Mouse (Mus musculus): ENCODE data around the gene Vcan. TPM values are rescaled to one million over a fixed set of nuclear protein-coding genes. Genes with fewer than 3 reads are reported as not detected.

Gene Vcan
- total and polyA plus RNA-seq, 3 experiments = 7.3 to 9.1 (median 7.8) TPM

DNA sequence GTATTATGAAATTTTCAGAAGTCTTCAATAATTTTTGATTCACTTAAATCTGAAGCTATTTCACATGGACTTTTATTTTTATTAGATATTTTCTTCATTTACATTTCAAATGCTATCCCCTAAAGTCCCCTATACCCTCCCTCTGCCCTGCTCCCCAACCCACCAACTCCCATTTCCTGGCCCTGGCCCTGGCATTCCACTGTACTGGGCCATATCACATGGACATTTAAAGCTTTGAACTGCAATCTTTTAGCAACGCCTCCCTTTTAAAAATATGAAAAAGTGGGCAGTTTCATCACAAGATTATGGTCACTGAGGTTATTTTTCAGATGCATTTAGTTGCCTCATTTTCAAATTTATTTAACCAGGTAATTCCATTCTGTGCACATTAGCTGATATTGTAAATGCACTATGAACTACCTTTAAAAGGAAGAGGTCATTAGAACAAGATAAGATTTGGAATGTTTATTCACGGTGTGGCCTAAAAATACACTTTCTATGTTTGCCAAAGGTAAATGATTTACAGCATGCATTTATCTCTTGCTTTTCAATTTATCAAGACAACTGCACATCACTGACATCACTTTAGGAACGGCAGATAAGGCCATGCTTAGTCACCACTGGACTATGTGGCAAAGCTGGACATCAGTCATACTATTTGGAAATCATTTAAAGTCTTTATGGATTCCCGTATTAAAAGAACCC lies 32.7 kb downstream of the Vcan start:
- DNase-seq = no peak
- H3K79me2 ChIP-seq (replicated peaks; ENCODE audit: control insufficient read depth, insufficient read depth, low read length) = no peaks in the 10 kb centered on the region
- H3K27ac ChIP-seq = no peak overlapping the region
- no peaks in the 10 kb centered on the region for H3K36me3 ChIP-seq (ENCODE audit: control insufficient read depth, insufficient read depth, low read length)
- no peak overlapping the region for H3K9ac ChIP-seq (ENCODE audit: low read depth, low read length)
- 31% methylated on average over 4 of the region's 4 CpGs for WGBS
- H3K27me3 ChIP-seq (ENCODE audit: control insufficient read depth, insufficient read depth, low read length) = no peaks in the 10 kb centered on the region
- intact Hi-C loops (cut with DNase I) = no loop called here
- no peak overlapping the region for H3K4me3 ChIP-seq
- no peaks in the 10 kb centered on the region; the same call in 1 of the 2 replicates for H3K4me1 ChIP-seq (ENCODE audit: control insufficient read depth, insufficient read depth, low read length)
- no peak for TF ChIP-seq POLR2A (IDR thresholded peaks at IDR 0.05; ENCODE audit: insufficient read depth, low read depth, low read length)
- no peak for TF ChIP-seq CTCF (IDR thresholded peaks at IDR 0.05)
- no peak for TF ChIP-seq EP300 (IDR thresholded peaks at IDR 0.05; ENCODE audit: insufficient read depth, low read depth, low read length)

GRCm38 (mm10) chr13:89708151-89708927 lies 34.0 kb downstream of the Vcan start:
- H3K4me1 ChIP-seq (ENCODE audit: control insufficient read depth, insufficient read depth, low read length) = no peaks in the 10 kb centered on the region; the same call in 1 of the 2 replicates
- H3K36me3 ChIP-seq (ENCODE audit: control insufficient read depth, insufficient read depth, low read length) = no peaks in the 10 kb centered on the region
- H3K9ac ChIP-seq (ENCODE audit: low read depth, low read length) = no peak overlapping the region
- no peak overlapping the region for H3K27ac ChIP-seq
- WGBS = 62% methylated on average over 7 of the region's 7 CpGs
- no peak for DNase-seq
- intact Hi-C loops (cut with DNase I) = no loop called here
- H3K79me2 ChIP-seq (replicated peaks; ENCODE audit: control insufficient read depth, insufficient read depth, low read length) = no peaks in the 10 kb centered on the region
- no peaks in the 10 kb centered on the region for H3K27me3 ChIP-seq (ENCODE audit: control insufficient read depth, insufficient read depth, low read length)
- TF ChIP-seq POLR2A (IDR thresholded peaks at IDR 0.05; ENCODE audit: insufficient read depth, low read depth, low read length) = no peak
- TF ChIP-seq EP300 (IDR thresholded peaks at IDR 0.05; ENCODE audit: insufficient read depth, low read depth, low read length) = no peak
- no peak for TF ChIP-seq CTCF (IDR thresholded peaks at IDR 0.05)
- no peak overlapping the region for H3K4me3 ChIP-seq

- Histone ChIP-seq H3K36me3 (ENCODE audit: control insufficient read depth, insufficient read depth, low read length) (no peaks in the 10 kb centered on the region), H3K27ac (no peak overlapping the region), H3K4me1 (ENCODE audit: control insufficient read depth, insufficient read depth, low read length) (no peaks in the 10 kb centered on the region), H3K27me3 (ENCODE audit: control insufficient read depth, insufficient read depth, low read length) (no peaks in the 10 kb centered on the region), H3K79me2 (replicated peaks; ENCODE audit: control insufficient read depth, insufficient read depth, low read length) (no peaks in the 10 kb centered on the region), H3K9ac (ENCODE audit: low read depth, low read length) (no peak overlapping the region), H3K4me3 (no peak overlapping the region)
- TF ChIP-seq EP300 (IDR thresholded peaks at IDR 0.05; ENCODE audit: insufficient read depth, low read depth, low read length) = no peak
- TF ChIP-seq CTCF (IDR thresholded peaks at IDR 0.05) = no peak
- no peak for TF ChIP-seq POLR2A (IDR thresholded peaks at IDR 0.05; ENCODE audit: insufficient read depth, low read depth, low read length)
- DNase-seq = no peak
- WGBS = 86% methylated on average over 4 of the region's 4 CpGs
- intact Hi-C loops (cut with DNase I) = no loop called here
Measured at GRCm38 (mm10) chr13:89702395-89702794, 39.9 kb downstream of the Vcan start.

- H3K27me3 ChIP-seq (ENCODE audit: control insufficient read depth, insufficient read depth, low read length) = no peaks in the 10 kb centered on the region
- intact Hi-C loops (cut with DNase I) = no loop called here
- H3K79me2 ChIP-seq (replicated peaks; ENCODE audit: control insufficient read depth, insufficient read depth, low read length) = no peaks in the 10 kb centered on the region
- H3K27ac ChIP-seq = no peak overlapping the region
- no peaks in the 10 kb centered on the region for H3K36me3 ChIP-seq (ENCODE audit: control insufficient read depth, insufficient read depth, low read length)
- H3K4me1 ChIP-seq (ENCODE audit: control insufficient read depth, insufficient read depth, low read length) = no peaks in the 10 kb centered on the region
- no peak for TF ChIP-seq CTCF (IDR thresholded peaks at IDR 0.05)
- no peak for TF ChIP-seq POLR2A (IDR thresholded peaks at IDR 0.05; ENCODE audit: insufficient read depth, low read depth, low read length)
- TF ChIP-seq EP300 (IDR thresholded peaks at IDR 0.05; ENCODE audit: insufficient read depth, low read depth, low read length) = no peak
- 86% methylated on average over 2 of the region's 2 CpGs for WGBS
- no peak for DNase-seq
- no peak overlapping the region for H3K9ac ChIP-seq (ENCODE audit: low read depth, low read length)
- H3K4me3 ChIP-seq = no peak overlapping the region
Measured at GRCm38 (mm10) chr13:89699998-89700555, 42.2 kb downstream of the Vcan start.

DNA sequence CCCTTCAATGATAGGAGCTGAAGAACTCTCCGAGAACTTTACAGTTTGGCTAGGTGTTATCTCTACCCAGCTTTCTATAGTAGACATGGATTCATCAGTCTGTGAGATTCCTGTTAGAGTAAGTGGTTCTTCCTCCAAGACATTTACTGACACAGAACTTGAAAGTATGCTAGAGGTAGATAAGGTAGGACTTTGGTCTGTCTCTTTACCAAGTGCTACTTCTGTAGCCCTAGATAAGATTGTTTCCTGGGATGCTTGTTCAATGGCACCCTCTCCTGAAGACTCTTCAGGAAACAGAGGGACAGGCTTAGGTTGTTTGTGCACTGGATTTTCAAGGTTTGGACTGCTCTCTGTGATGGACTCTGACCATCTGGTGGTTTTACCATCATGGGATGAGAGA lies 49.7 kb downstream of the Vcan start:
- H3K27ac ChIP-seq = no peak overlapping the region
- H3K4me1 ChIP-seq (ENCODE audit: control insufficient read depth, insufficient read depth, low read length) = no peaks in the 10 kb centered on the region
- no peaks in the 10 kb centered on the region for H3K27me3 ChIP-seq (ENCODE audit: control insufficient read depth, insufficient read depth, low read length)
- no peaks in the 10 kb centered on the region for H3K79me2 ChIP-seq (replicated peaks; ENCODE audit: control insufficient read depth, insufficient read depth, low read length)
- DNase-seq = no peak
- 76% methylated on average over 1 of the region's 1 CpGs for WGBS
- TF ChIP-seq POLR2A (IDR thresholded peaks at IDR 0.05; ENCODE audit: insufficient read depth, low read depth, low read length) (no peak), CTCF (IDR thresholded peaks at IDR 0.05) (no peak), EP300 (IDR thresholded peaks at IDR 0.05; ENCODE audit: insufficient read depth, low read depth, low read length) (no peak)
- H3K4me3 ChIP-seq = no peak overlapping the region
- intact Hi-C loops (cut with DNase I) = no loop called here
- no peak overlapping the region for H3K9ac ChIP-seq (ENCODE audit: low read depth, low read length)
- no peaks in the 10 kb centered on the region for H3K36me3 ChIP-seq (ENCODE audit: control insufficient read depth, insufficient read depth, low read length)

DNA sequence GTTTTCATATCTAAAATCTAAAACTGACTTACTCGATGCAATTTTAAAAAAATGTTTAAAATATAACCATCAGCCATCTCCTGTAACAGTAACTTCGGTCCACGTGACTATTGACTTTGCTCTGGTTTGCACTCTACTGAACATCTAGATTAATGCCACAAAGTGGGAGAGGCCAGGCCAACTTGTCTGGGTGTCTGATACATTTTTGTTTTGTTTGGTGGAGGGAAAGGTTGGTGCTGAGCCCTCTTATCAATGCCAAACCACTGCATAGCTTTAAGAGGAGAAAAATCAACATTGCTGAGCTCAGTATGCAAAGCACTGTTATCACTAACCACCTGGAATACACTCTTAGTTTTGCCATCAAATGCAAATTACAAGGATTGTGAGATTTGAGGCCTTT lies 58.8 kb downstream of the Vcan start:
- no peak overlapping the region for H3K27ac ChIP-seq
- no peak overlapping the region for H3K9ac ChIP-seq (ENCODE audit: low read depth, low read length)
- intact Hi-C loops (cut with DNase I) = no loop called here
- H3K4me1 ChIP-seq (ENCODE audit: control insufficient read depth, insufficient read depth, low read length) = no peaks in the 10 kb centered on the region
- no peaks in the 10 kb centered on the region for H3K27me3 ChIP-seq (ENCODE audit: control insufficient read depth, insufficient read depth, low read length)
- H3K36me3 ChIP-seq (ENCODE audit: control insufficient read depth, insufficient read depth, low read length) = no peaks in the 10 kb centered on the region
- no peak for DNase-seq
- TF ChIP-seq EP300 (IDR thresholded peaks at IDR 0.05; ENCODE audit: insufficient read depth, low read depth, low read length) (no peak), POLR2A (IDR thresholded peaks at IDR 0.05; ENCODE audit: insufficient read depth, low read depth, low read length) (no peak), CTCF (IDR thresholded peaks at IDR 0.05) (no peak)
- 87% methylated on average over 3 of the region's 3 CpGs for WGBS
- no peaks in the 10 kb centered on the region for H3K79me2 ChIP-seq (replicated peaks; ENCODE audit: control insufficient read depth, insufficient read depth, low read length)
- no peak overlapping the region for H3K4me3 ChIP-seq
